Mouse (Mus musculus): ENCODE data around the gene Hsd17b2. TPM values are rescaled to one million over a fixed set of nuclear protein-coding genes. Genes with fewer than 3 reads are reported as not detected.

The Hsd17b2 gene
- polyA plus RNA-seq, 1 experiment from 2014 or later, result not detected

- 45% methylated on average over 5 of the region's 5 CpGs for WGBS
- H3K4me1 ChIP-seq (replicated peaks; ENCODE audit: control insufficient read depth, insufficient read depth, low read length), result no peaks in the 10 kb centered on the region; the same call in 1 of the 2 replicates
- no peaks in the 10 kb centered on the region for H3K9me3 ChIP-seq (ENCODE audit: control insufficient read depth, low read length)
- ATAC-seq (replicated peaks; ENCODE audit: low FRiP score) (no peak), DNase-seq (ENCODE audit: low spot score) (no peak)
- H3K4me3 ChIP-seq (ENCODE audit: low read depth, low read length), result no peak overlapping the region
- no peak overlapping the region for H3K4me2 ChIP-seq (ENCODE audit: low read depth, low read length, severe bottlenecking)
- no peak overlapping the region for H3K9ac ChIP-seq (ENCODE audit: low read length)
- no peaks in the 10 kb centered on the region for H3K27me3 ChIP-seq (ENCODE audit: control insufficient read depth, insufficient read depth, low read length)
- H3K36me3 ChIP-seq (ENCODE audit: control insufficient read depth, insufficient read depth, low read length), result no peaks in the 10 kb centered on the region
- no peak overlapping the region for H3K27ac ChIP-seq (ENCODE audit: low read depth, low read length)
Measured at GRCm38 (mm10) chr8:117697248-117697647, 4.5 kb upstream of the Hsd17b2 start.

GRCm38 (mm10) chr8:117700699-117701098, 1.0 kb upstream of the Hsd17b2 start:
- H3K4me3 ChIP-seq (ENCODE audit: low read depth, low read length), result no peak overlapping the region
- H3K36me3 ChIP-seq (ENCODE audit: control insufficient read depth, insufficient read depth, low read length), result no peaks in the 10 kb centered on the region
- ATAC-seq (replicated peaks; ENCODE audit: low FRiP score), result no peak
- H3K4me1 ChIP-seq (replicated peaks; ENCODE audit: control insufficient read depth, insufficient read depth, low read length), result no peaks in the 10 kb centered on the region; the same call in 1 of the 2 replicates
- H3K27ac ChIP-seq (ENCODE audit: low read depth, low read length), result no peak overlapping the region
- H3K9ac ChIP-seq (ENCODE audit: low read length), result no peak overlapping the region
- no peak overlapping the region for H3K4me2 ChIP-seq (ENCODE audit: low read depth, low read length, severe bottlenecking)
- no peaks in the 10 kb centered on the region for H3K9me3 ChIP-seq (ENCODE audit: control insufficient read depth, low read length)
- 30% methylated on average over 8 of the region's 8 CpGs for WGBS
- no peaks in the 10 kb centered on the region for H3K27me3 ChIP-seq (ENCODE audit: control insufficient read depth, insufficient read depth, low read length)
- DNase-seq (ENCODE audit: low spot score), result no peak

- no peaks in the 10 kb centered on the region for H3K9me3 ChIP-seq (ENCODE audit: control insufficient read depth, low read length)
- H3K27me3 ChIP-seq (ENCODE audit: control insufficient read depth, insufficient read depth, low read length), result no peaks in the 10 kb centered on the region
- H3K4me3 ChIP-seq (ENCODE audit: low read depth, low read length), result no peak overlapping the region
- no peak for DNase-seq (ENCODE audit: low spot score)
- 85% methylated on average over 8 of the region's 8 CpGs for WGBS
- H3K4me2 ChIP-seq (ENCODE audit: low read depth, low read length, severe bottlenecking), result no peak overlapping the region
- H3K9ac ChIP-seq (ENCODE audit: low read length), result no peak overlapping the region
- H3K36me3 ChIP-seq (ENCODE audit: control insufficient read depth, insufficient read depth, low read length), result no peaks in the 10 kb centered on the region
- H3K4me1 ChIP-seq (replicated peaks; ENCODE audit: control insufficient read depth, insufficient read depth, low read length), result no peaks in the 10 kb centered on the region; the same call in 1 of the 2 replicates
- H3K27ac ChIP-seq (ENCODE audit: low read depth, low read length), result no peak overlapping the region
- ATAC-seq (replicated peaks; ENCODE audit: low FRiP score), result no peak
Measured at GRCm38 (mm10) chr8:117701246-117701645, 458 bp upstream of the Hsd17b2 start.

- Histone ChIP-seq H3K36me3 (ENCODE audit: control insufficient read depth, insufficient read depth, low read length) (no peaks in the 10 kb centered on the region), H3K27me3 (ENCODE audit: control insufficient read depth, insufficient read depth, low read length) (no peaks in the 10 kb centered on the region), H3K9me3 (ENCODE audit: control insufficient read depth, low read length) (no peaks in the 10 kb centered on the region), H3K9ac (ENCODE audit: low read length) (no peak overlapping the region), H3K4me1 (replicated peaks; ENCODE audit: control insufficient read depth, insufficient read depth, low read length) (no peaks in the 10 kb centered on the region; the same call in 1 of the 2 replicates), H3K4me3 (ENCODE audit: low read depth, low read length) (no peak overlapping the region), H3K4me2 (ENCODE audit: low read depth, low read length, severe bottlenecking) (no peak overlapping the region), H3K27ac (ENCODE audit: low read depth, low read length) (no peak overlapping the region)
- WGBS, result 26% methylated on average over 10 of the region's 10 CpGs
- ATAC-seq (replicated peaks; ENCODE audit: low FRiP score) (0 out of 2 replicates have a peak, but pooled peaks have one; percentile 36), DNase-seq (ENCODE audit: low spot score) (peak; percentile 58)
Measured at GRCm38 (mm10) chr8:117702701-117703100, 997 bp downstream of the Hsd17b2 start.

- Histone ChIP-seq H3K36me3 (ENCODE audit: control insufficient read depth, insufficient read depth, low read length) (no peaks in the 10 kb centered on the region), H3K9me3 (ENCODE audit: control insufficient read depth, low read length) (no peaks in the 10 kb centered on the region), H3K4me1 (replicated peaks; ENCODE audit: control insufficient read depth, insufficient read depth, low read length) (no peaks in the 10 kb centered on the region; the same call in 1 of the 2 replicates), H3K27me3 (ENCODE audit: control insufficient read depth, insufficient read depth, low read length) (no peaks in the 10 kb centered on the region), H3K4me3 (ENCODE audit: low read depth, low read length) (no peak overlapping the region), H3K27ac (ENCODE audit: low read depth, low read length) (no peak overlapping the region), H3K9ac (ENCODE audit: low read length) (no peak overlapping the region), H3K4me2 (ENCODE audit: low read depth, low read length, severe bottlenecking) (no peak overlapping the region)
- ATAC-seq (replicated peaks; ENCODE audit: low FRiP score), result no peak
- WGBS, result 91% methylated on average over 4 of the region's 4 CpGs
- DNase-seq (ENCODE audit: low spot score), result no peak
Measured at GRCm38 (mm10) chr8:117706141-117706540, 4.4 kb downstream of the Hsd17b2 start.

- H3K27ac ChIP-seq (ENCODE audit: low read depth, low read length), result no peak overlapping the region
- no peak overlapping the region for H3K9ac ChIP-seq (ENCODE audit: low read length)
- ATAC-seq (replicated peaks; ENCODE audit: low FRiP score) (no peak), DNase-seq (ENCODE audit: low spot score) (no peak)
- no peaks in the 10 kb centered on the region for H3K9me3 ChIP-seq (ENCODE audit: control insufficient read depth, low read length)
- no peak overlapping the region for H3K4me3 ChIP-seq (ENCODE audit: low read depth, low read length)
- H3K27me3 ChIP-seq (ENCODE audit: control insufficient read depth, insufficient read depth, low read length), result no peaks in the 10 kb centered on the region
- H3K4me1 ChIP-seq (replicated peaks; ENCODE audit: control insufficient read depth, insufficient read depth, low read length), result no peaks in the 10 kb centered on the region
- no peaks in the 10 kb centered on the region for H3K36me3 ChIP-seq (ENCODE audit: control insufficient read depth, insufficient read depth, low read length)
- no peak overlapping the region for H3K4me2 ChIP-seq (ENCODE audit: low read depth, low read length, severe bottlenecking)
- 70% methylated on average over 5 of the region's 5 CpGs for WGBS
Measured at GRCm38 (mm10) chr8:117712226-117712625, 10.5 kb downstream of the Hsd17b2 start.

- 88% methylated on average over 5 of the region's 5 CpGs for WGBS
- ATAC-seq (replicated peaks; ENCODE audit: low FRiP score), result no peak
- H3K27ac ChIP-seq (ENCODE audit: low read depth, low read length), result no peak overlapping the region
- H3K4me3 ChIP-seq (ENCODE audit: low read depth, low read length), result no peak overlapping the region
- no peaks in the 10 kb centered on the region for H3K36me3 ChIP-seq (ENCODE audit: control insufficient read depth, insufficient read depth, low read length)
- no peaks in the 10 kb centered on the region for H3K27me3 ChIP-seq (ENCODE audit: control insufficient read depth, insufficient read depth, low read length)
- no peak for DNase-seq (ENCODE audit: low spot score)
- H3K9me3 ChIP-seq (ENCODE audit: control insufficient read depth, low read length), result no peaks in the 10 kb centered on the region
- no peak overlapping the region for H3K9ac ChIP-seq (ENCODE audit: low read length)
- no peaks in the 10 kb centered on the region for H3K4me1 ChIP-seq (replicated peaks; ENCODE audit: control insufficient read depth, insufficient read depth, low read length)
- H3K4me2 ChIP-seq (ENCODE audit: low read depth, low read length, severe bottlenecking), result no peak overlapping the region
Measured at GRCm38 (mm10) chr8:117714604-117715003, 12.9 kb downstream of the Hsd17b2 start.

GRCm38 (mm10) chr8:117715896-117716295, 14.2 kb downstream of the Hsd17b2 start:
- Histone ChIP-seq H3K27ac (ENCODE audit: low read depth, low read length) (no peak overlapping the region), H3K9me3 (ENCODE audit: control insufficient read depth, low read length) (no peaks in the 10 kb centered on the region), H3K9ac (ENCODE audit: low read length) (no peak overlapping the region), H3K4me1 (replicated peaks; ENCODE audit: control insufficient read depth, insufficient read depth, low read length) (no peaks in the 10 kb centered on the region), H3K27me3 (ENCODE audit: control insufficient read depth, insufficient read depth, low read length) (no peaks in the 10 kb centered on the region), H3K4me3 (ENCODE audit: low read depth, low read length) (no peak overlapping the region), H3K36me3 (ENCODE audit: control insufficient read depth, insufficient read depth, low read length) (no peaks in the 10 kb centered on the region), H3K4me2 (ENCODE audit: low read depth, low read length, severe bottlenecking) (no peak overlapping the region)
- 81% methylated on average over 5 of the region's 5 CpGs for WGBS
- no peak for ATAC-seq (replicated peaks; ENCODE audit: low FRiP score)
- no peak for DNase-seq (ENCODE audit: low spot score)

- Histone ChIP-seq H3K4me2 (ENCODE audit: low read depth, low read length, severe bottlenecking) (no peak overlapping the region), H3K9ac (ENCODE audit: low read length) (no peak overlapping the region), H3K27ac (ENCODE audit: low read depth, low read length) (no peak overlapping the region), H3K4me3 (ENCODE audit: low read depth, low read length) (no peak overlapping the region), H3K4me1 (replicated peaks; ENCODE audit: control insufficient read depth, insufficient read depth, low read length) (no peaks in the 10 kb centered on the region), H3K9me3 (ENCODE audit: control insufficient read depth, low read length) (no peaks in the 10 kb centered on the region), H3K27me3 (ENCODE audit: control insufficient read depth, insufficient read depth, low read length) (no peaks in the 10 kb centered on the region), H3K36me3 (ENCODE audit: control insufficient read depth, insufficient read depth, low read length) (no peaks in the 10 kb centered on the region)
- DNase-seq (ENCODE audit: low spot score) (no peak), ATAC-seq (replicated peaks; ENCODE audit: low FRiP score) (no peak)
- WGBS, result 82% methylated on average over 14 of the region's 14 CpGs
Measured at GRCm38 (mm10) chr8:117718152-117718860, 16.6 kb downstream of the Hsd17b2 start.

Data from forebrain, embryonic 11.5 days (tissue).